Mouse (Mus musculus): ENCODE data around the gene Tectb. TPM values are rescaled to one million over a fixed set of nuclear protein-coding genes. Genes with fewer than 3 reads are reported as not detected.
A peak's percentile ranks its signal among the peaks of the same experiment; 100 is the strongest.
"Not testable (repeated sequence)": the region's sequence is repeated elsewhere in the genome, so short reads cannot be mapped to it uniquely, and the experiment has no call there.

Tectb gene
- under 1 TPM; 0.14 to 0.41 (median 0.29) TPM for total RNA-seq (2022)

DNA sequence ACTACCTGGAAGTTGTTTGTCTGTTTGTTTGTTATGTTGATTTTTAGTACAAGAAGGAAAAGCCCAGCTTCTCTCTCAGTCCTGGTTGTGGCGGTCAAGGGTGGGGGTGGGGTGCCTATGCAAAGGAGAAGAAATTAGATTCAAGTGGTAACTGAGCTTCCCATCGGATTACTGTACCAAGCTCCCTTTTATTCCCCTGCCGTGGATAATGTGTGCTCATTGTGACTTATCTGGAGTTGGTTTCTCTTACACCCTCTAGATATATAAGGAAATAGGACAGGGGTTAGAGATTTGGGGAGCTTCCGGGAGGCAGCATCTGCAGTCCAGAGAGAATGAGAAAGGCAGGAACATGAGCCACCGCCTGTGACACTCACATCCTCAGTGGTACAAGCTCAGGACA lies at the start of gene Tectb:
TSS of gene Tectb (plus strand) at position 301 of the 400 bp plus-strand sequence.
- DNase-seq (ENCODE audit: low spot score), result no peak

DNA sequence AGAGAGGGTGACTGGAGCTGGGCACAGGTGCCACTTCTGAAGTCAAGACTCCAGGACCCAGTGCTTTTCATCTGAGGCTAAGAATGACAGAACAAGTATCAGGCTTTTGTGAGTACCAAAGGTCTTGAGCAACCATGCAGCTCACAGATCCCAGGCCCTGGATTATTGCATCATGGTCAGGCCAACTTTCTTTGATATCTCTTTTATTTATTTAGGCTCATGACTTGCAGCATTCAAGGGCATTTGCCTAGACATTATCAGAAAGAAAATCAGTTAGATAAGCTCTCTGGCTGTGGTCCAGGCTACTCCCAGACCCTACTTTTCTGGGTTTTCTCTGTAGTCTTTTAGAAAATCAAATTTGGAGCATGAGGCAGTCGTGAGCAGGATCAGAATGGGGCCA lies 48.8 kb upstream of the Tectb start:
- DNase-seq (ENCODE audit: low spot score), result no peak

DNA sequence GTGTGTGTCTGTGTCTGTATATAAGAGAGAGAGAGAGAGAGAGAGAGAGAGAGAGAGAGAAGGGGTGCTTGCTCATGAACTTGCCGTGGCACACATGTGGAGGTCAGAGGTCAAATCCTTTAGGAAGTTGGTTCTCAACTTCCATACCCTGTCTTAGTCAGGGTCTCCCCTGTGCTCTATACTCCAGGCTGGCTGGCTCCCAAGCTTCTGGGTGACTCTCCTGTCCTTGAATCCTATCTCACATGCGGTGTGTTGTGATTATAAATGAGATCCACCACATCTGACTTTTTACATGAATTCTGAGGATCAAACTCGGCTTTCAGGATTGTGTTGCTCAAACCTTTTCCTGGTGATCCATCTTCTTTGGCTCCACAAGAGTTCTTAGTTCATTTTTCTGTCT lies 48.1 kb upstream of the Tectb start:
- no peak for DNase-seq (ENCODE audit: low spot score)

GRCm38 (mm10) chr19:55134521-55134920 lies 46.0 kb upstream of the Tectb start:
- no peak for DNase-seq (ENCODE audit: low spot score)

DNA sequence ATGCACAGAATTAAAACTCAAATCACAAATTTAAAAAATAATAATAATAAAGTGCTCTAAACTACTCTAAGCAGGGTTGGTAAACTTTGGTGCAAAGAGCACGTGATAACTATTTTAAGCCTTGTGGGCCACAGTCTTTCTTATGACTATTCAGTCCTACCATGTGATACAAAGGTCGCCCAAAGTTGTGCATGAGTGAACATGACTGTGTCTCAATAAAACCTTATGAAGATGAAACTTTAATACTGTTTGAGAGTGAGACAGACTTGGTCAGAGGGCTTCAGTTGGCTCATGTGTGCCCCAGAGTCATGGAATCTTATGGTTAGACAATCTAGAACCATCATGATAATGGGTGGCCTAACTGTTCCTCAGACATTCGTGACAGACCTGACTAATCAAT lies 44.6 kb upstream of the Tectb start:
- DNase-seq (ENCODE audit: low spot score), result no peak

- DNase-seq (ENCODE audit: low spot score), result peak; percentile 52
Measured at GRCm38 (mm10) chr19:55136693-55137427, 43.7 kb upstream of the Tectb start.

- DNase-seq (ENCODE audit: low spot score), result no peak
Measured at GRCm38 (mm10) chr19:55137884-55138283, 42.6 kb upstream of the Tectb start.

- no peak for DNase-seq (ENCODE audit: low spot score)
Measured at GRCm38 (mm10) chr19:55138506-55138905, 42.0 kb upstream of the Tectb start.

GRCm38 (mm10) chr19:55139301-55139700 lies 41.2 kb upstream of the Tectb start:
- DNase-seq (ENCODE audit: low spot score), result no peak

GRCm38 (mm10) chr19:55143391-55144300 lies 36.9 kb upstream of the Tectb start:
- DNase-seq (ENCODE audit: low spot score), result no peak

GRCm38 (mm10) chr19:55144691-55145090 lies 35.8 kb upstream of the Tectb start:
- DNase-seq (ENCODE audit: low spot score), result no peak

- DNase-seq (ENCODE audit: low spot score), result no peak
Measured at GRCm38 (mm10) chr19:55145136-55145535, 35.4 kb upstream of the Tectb start.

GRCm38 (mm10) chr19:55147568-55147967 lies 33.0 kb upstream of the Tectb start:
- DNase-seq (ENCODE audit: low spot score), result no peak

DNA sequence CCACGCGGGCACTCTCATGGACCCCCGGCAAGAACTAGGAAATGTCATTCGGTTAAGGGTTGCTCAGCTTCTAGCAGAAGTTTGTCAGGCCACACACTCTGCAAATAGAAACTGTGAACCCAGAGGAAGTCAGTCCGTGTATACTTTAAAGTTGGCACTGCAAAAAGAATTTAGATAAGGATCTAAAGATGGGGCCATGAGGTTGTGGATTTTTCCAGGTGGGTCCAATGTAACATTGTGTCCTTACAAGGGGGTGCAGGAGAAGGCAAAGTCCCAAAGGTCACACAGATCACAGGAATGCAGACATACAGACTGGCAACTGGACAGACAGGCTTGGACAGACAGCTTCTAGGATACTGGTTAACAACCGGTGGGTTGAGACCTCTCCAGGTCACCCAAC lies 32.4 kb upstream of the Tectb start:
- DNase-seq (ENCODE audit: low spot score), result no peak

DNA sequence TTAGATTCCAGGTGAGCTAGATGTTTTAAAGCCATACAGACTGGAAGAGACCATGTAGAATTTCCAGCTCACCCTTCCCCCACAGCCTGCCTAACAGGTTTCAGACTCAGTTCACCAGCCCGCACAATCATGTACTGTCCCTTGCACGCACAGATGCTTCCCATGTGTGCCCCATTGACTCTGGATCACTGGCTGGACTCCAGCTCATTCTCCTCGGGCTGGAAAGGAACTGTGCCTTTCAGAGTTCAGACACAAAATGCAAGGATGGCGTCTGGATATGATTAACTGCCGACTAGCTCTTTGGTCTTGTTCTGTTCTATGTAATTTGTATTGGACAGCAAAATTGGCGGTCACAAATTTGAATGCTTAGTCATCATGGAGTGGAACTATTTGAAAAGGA lies 30.9 kb upstream of the Tectb start:
- no peak for DNase-seq (ENCODE audit: low spot score)

- DNase-seq (ENCODE audit: low spot score), result not testable (repeated sequence)
Measured at GRCm38 (mm10) chr19:55152274-55152673, 28.3 kb upstream of the Tectb start.

DNA sequence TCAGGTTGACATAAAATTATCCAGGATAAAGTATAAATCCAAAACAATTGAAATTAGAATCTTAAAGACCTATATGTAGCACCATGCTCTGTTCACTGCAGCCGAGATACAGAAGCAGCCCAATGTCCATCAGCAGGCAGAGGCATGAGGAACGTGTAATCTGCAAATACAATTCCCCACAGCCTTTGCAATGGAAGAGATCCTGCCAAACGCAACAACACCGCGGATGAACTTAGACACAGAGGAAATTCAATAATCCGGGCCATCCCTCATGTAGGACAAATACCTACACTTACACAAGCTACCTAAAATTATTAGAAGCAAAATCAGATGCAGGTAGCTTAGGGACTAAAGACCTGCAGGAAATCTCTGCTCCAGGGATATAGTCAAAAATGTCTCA lies 27.6 kb upstream of the Tectb start:
- no peak for DNase-seq (ENCODE audit: low spot score)

GRCm38 (mm10) chr19:55157029-55157428 lies 23.5 kb upstream of the Tectb start:
- no peak for DNase-seq (ENCODE audit: low spot score)

DNA sequence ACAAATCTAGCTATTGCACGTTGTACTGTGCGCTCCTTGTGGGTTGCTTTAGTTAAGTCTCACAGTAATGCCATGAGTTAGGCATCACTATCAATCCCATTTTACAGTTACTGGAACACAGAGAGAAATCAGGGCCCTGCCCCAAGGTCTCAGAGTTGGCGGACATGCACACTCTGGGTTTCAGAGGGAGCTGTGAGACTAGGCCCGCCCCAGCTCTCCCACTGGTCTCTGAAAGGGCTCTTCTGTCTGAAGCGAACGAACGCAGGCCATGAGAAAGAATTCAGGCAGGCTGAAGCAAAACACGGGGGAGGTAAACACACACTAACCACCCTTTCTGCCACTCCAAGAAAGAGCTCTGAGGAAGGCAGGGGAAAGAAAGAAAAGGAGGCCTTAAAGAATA lies 21.9 kb upstream of the Tectb start:
- no peak for DNase-seq (ENCODE audit: low spot score)

GRCm38 (mm10) chr19:55159826-55160225 lies 20.7 kb upstream of the Tectb start:
- DNase-seq (ENCODE audit: low spot score), result no peak

GRCm38 (mm10) chr19:55162271-55162670 lies 18.3 kb upstream of the Tectb start:
- no peak for DNase-seq (ENCODE audit: low spot score)

DNA sequence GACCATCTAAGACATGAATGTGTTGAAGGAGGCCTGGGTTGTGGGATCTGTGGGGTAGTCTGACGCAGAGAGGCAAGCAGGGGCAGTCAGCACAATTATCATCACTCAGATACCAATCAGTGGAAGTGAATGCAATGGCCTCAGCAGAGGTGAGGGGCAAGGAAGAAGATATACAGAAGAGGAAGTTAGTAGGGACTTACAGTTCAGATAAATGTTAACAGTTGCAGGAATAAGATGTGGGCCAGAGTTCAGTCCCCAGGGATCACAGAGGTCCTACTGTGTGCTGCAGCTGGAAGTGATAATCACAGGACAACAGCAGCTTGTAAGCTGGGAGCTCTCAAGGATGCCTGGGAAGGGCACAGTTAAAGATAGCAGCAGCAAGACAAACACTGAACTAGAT lies 16.4 kb upstream of the Tectb start:
- DNase-seq (ENCODE audit: low spot score), result no peak
